Mouse (Mus musculus) ES-E14 (cell line): ENCODE data around the gene Kif26b.

Experiments
- MAFK ChIP-seq: IDR thresholded peaks from 2 replicates; pipeline ENCODE4 v1.6.1; 2014; ENCODE audit warnings: mild to moderate bottlenecking, low read depth, low read length, inconsistent platforms; ENCODE audit not compliant: insufficient read depth
- ZC3H11A ChIP-seq: IDR thresholded peaks from 2 replicates; pipeline ENCODE4 v1.6.1; 2012; ENCODE audit warnings: low read depth, mild to moderate bottlenecking, inconsistent platforms, low read length, borderline replicate concordance

DNA sequence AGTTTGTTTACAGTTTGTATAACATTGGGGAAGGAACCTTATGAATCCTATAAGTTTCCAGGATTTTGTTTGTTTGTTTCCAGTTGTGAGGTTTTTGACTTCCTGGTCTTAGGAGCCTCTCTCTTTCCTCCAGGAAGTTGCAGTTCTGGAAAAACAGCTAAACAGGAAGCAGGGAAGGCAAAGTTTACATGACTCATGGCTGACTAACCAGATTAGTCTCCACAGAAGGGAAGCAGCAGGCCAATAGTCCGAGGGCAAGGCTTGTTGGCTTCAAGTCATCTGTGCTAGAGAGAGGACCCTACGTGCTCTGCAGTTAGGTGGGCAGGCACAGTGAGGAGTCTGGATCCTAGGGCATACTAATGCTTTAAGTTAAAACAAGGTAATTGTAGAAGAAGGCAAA lies 36.4 kb upstream of the Kif26b start:
- TF ChIP-seq ZC3H11A, result no peak
- TF ChIP-seq MAFK, result no peak
